Mouse (Mus musculus) c-Kit-positive CD71-positive TER-119-negative erythroid progenitor cells, embryonic 14.5 days (primary cell): ENCODE data around the gene Clcn2.
"Not testable (repeated sequence)": the region's sequence is repeated elsewhere in the genome, so short reads cannot be mapped to it uniquely, and the experiment has no call there.

Experiments used
- DNase-seq: peaks from one replicate; pipeline ENCODE4 v3.0.0-alpha.2; 2013; ENCODE audit warnings: low read depth

Gene Clcn2

DNA sequence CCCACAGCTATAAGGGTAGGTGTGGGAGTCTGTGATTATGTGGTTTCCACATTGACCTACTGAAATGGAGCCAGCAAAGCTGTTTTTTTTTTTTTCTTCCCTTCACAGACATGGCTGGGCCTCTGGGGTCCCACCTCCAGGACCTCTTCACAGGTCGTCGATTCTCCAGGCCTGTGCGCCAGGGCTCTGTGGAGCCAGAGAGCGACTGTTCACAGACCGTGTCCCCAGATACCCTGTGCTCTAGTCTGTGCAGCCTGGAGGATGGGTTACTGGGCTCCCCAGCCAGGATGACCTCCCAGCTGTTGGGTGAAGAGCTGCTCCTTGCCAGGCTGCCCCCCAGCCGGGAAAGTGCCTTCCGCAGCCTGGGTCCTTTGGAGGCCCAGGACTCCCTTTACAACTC, 16.2 kb downstream of the Clcn2 start:
- no peak for DNase-seq

DNA sequence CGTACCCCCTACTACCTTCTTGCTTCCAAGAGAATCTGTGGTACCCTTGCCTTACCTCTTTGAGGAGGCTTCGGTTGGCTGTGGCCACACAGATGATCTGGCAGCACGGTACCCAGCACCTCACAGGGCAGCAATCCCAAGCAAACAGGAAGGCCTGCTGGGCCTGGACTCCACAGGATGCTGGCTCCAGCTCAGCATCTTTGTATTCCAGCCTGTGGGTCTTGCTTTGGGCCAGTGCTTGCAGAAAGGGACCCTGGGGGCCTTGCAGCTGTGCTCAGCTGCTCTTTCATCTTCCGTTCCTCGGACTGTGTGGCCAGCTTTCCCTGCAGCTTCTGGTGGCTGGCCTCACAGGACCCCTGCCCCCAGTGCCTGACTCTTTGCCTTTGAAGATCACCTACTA, 17.5 kb downstream of the Clcn2 start:
- no peak for DNase-seq

DNA sequence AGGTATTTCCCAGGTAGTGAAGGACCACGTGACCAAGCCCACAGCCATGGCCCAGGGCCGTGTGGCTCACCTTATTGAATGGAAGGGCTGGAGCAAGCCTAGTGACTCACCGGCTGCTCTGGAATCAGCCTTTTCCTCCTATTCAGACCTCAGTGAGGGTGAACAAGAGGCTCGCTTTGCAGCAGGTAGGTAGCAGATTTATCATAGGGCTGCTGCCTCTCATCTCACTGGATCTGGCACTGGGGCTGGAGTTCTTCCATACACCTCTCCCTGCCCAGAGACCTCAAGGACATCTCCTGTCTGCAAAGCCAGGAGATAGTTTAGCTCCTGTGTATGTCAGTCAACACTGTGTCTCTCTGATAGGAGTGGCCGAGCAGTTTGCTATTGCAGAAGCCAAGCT, 18.3 kb downstream of the Clcn2 start:
- no peak for DNase-seq

DNA sequence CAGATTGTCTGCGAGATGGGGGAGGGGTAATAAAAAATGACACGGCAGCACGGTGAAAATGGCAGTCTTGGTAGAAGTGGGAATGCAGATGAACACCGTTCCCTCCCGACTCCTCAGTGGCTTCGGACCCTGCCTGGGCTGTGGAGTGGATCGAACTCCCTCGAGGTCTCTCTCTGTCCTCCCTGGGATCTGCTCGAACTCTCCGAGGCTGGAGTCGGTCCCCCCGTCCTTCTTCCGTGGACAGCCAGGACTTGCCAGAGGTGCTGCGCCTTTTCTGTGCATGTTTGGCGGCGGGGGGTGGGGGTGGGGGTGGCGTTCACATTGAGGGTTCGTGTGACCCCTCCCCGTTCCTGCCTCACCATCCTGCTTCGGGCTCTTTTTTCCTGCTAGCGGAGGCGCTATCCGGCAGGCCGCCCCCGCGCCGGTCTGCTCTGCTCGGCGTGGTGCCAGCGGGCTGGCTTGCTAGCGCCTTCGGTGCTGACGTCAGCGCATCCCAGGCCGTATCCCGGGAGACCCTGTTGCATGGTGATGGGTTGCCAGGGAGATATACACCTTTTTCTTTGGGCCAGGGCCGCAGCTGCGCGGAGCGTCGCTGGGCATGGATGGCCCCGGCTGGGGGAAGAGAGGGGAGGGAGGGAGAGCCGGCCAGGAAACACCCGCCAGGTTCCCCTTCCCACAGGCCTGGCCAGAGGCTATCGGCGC, 21.8 kb downstream of the Clcn2 start:
- no peak for DNase-seq

GRCm38 (mm10) chr16:20694781-20695180, 22.8 kb downstream of the Clcn2 start:
- no peak for DNase-seq

DNA sequence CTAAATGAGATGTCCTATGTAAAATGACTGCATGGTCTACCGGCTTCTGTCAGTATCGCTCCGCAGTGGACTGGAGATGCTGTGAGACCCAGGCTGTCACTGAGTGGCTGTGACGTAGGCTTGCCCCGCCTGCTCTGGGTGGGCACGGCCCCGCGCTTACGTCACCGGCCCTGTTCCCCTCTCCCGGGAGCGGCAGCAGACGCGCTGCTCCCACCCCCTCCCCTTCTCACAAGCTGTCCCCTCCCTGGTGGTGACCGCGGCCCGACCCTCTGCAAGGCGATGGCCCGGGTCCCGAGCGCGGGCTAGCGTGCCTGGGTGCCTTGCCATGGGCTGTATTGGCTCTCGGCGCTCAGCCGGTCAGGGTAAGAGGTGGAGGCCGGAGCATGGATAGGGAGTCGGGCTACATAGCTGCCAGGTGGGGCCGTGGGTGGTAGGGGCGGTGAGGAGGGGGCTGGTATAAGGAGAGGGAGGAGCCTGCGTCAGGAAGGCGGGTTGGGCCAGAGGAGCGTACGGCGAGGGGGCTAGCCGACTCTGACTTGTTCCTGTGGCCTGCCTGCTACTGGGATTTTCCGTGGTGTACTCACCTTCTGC, 24.3 kb downstream of the Clcn2 start, which contains the start of gene Fam131a:
Gene Fam131a (plus strand): TSS at position 131 of the 591 bp plus-strand sequence.
- DNase-seq: no peak

- no peak for DNase-seq
Measured at GRCm38 (mm10) chr16:20692241-20692965, 25.1 kb downstream of the Clcn2 start.

GRCm38 (mm10) chr16:20691617-20692016, 25.9 kb downstream of the Clcn2 start:
- no peak for DNase-seq

DNA sequence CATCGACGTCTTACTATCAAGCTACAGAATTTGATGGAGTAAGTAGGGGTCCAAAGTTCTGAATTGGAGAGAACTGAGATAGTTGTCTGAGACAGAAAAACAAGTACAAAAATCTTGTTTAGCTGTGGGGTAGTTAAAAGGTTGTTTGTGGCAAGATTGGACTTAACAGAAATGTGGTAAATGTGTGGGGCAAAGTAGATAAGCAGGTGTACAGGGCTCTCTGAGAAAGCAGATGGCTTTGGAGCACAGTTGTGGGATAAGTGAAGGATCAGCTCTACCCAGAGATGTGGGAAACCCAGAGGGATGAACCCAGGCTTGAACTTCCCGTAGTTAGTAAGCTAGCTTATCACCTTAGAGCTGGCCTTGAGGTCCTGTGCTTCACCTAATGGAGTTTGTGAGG, 26.8 kb downstream of the Clcn2 start:
- DNase-seq: no peak

GRCm38 (mm10) chr16:20677974-20678675, 39.4 kb downstream of the Clcn2 start:
- DNase-seq: no peak

- no peak for DNase-seq
Measured at GRCm38 (mm10) chr16:20677380-20677779, 40.2 kb downstream of the Clcn2 start.

- DNase-seq: no peak
Measured at GRCm38 (mm10) chr16:20676702-20677101, 40.8 kb downstream of the Clcn2 start.

GRCm38 (mm10) chr16:20675213-20675612, 42.3 kb downstream of the Clcn2 start:
- DNase-seq: no peak

DNA sequence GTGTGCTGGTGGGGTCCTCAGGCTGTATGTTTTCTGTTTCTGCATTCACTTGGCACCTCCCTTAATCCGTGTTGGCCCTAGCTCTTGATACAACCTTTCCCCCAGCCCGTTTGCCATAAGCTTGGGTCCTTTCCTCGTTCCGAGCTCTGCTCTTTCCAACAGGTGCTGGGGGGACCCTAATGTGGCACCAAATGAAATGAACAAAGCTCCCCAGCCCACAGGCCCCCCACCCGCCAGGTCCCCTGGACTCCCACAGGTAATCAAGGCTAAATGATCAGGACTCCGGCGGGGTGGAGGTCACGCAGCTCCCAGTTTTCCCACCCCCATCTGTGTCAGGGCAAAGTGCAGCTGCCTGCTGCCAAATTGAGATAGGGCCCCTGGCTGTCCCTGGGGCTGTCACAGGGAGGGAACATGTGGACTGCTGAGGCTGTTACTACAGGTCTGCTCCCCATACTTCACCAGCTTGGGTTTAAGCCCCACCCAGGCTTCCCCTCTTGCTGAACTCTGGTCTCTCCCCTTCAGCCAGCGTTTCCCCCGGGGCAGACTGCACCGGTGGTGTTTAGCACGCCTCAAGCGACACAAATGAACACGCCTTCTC, 43.7 kb downstream of the Clcn2 start:
- no peak for DNase-seq

- no peak for DNase-seq
Measured at GRCm38 (mm10) chr16:20672965-20673705, 44.4 kb downstream of the Clcn2 start.

DNA sequence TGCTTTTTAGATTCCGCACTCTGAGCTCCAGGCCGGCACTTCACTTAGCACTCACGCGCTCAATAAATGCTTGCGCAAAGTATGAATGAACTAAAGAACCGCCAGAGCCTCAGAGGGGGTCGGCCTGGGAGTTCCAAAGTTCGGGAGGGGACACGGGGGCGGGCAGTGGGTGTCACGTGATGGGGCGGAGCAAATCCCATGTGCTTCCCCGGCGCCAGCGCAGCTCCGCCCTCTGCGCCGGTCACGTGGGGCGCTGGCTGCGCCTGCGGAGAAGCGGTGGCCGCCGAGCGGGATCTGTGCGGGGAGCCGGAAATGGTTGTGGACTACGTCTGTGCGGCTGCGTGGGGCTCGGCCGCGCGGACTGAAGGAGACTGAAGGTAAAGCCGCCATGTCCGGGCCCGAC, 45.0 kb downstream of the Clcn2 start:
- peak; percentile 85 for DNase-seq

DNA sequence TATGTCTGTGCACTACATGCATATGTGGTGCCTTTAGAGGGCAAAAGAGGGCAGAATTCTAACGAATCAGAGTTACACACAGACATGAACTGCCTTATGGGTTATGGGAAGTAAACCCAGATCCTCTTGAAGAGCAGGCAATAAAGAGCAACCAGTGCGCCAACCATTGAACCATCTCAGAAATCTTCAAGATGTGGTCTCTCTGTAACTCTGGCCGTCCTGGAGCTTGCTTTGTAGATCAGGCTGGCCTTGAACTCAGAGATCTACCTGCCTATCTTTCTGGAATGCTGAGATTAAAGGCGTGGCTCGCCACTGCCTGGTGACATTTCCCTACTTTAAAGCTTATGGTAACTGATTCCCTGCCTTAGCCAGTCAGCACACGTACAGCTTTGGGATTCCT, 45.7 kb downstream of the Clcn2 start:
- DNase-seq: no peak

DNA sequence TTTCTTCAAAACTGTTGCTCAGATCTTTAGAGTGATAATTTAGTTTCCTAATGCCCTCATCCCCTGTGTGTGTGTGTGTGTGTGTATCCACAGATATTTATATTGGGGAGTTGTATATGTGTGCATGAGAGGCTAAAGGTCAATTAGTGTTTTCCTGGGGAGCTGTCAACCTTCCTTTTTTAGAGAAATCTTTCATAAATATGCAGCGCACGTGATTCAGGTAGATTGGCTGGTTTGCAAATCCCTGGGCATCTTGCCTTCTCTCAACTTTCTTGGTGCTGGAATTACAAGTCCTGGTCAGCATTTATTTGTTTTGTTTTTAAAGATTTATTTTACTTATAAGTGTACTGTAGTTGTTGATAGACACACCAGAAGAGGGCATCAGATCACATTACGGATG, 47.3 kb downstream of the Clcn2 start:
- DNase-seq: no peak

GRCm38 (mm10) chr16:20668013-20668412, 49.5 kb downstream of the Clcn2 start, which contains the start of gene Eif4g1:
TSS of gene Eif4g1 (plus strand) at chr16:20668313.
- DNase-seq: not testable (repeated sequence)

DNA sequence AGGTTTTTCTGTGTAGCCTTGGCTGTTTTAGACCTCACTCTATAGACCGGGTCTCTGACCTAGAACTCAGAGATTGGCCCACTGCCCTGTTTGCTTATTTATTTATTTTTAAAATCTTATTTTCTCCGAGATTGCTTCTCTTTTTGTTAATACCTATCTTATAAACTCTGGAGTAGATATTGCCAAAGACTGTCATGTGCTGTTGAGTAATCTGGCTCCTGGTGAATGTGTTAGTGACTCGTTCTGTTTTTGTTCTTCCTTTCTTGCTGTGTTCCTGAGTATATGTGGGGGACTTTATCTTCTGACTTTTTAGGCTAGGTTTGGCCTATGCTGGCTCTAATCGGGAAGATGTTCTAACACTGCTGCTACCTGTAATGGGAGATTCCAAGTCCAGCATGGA, 59.9 kb downstream of the Clcn2 start:
- no peak for DNase-seq

DNA sequence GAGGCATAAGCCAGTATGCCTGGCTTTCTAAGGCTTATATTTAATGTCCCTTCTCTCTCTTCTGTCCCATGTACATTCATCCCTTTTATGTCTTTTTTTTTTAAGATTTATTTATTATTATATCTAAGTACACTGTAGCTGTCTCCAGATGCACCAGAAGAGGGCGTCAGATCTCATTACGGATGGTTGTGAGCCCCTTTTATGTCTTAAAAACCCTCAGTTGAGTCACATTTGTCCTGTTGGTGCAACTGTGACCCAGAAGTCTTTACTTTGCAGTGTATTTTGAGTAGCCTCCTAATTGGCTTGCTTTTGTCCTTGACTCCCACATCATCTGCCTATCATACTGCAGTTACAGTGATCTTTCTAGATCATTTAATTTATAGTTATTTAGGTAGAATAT, 64.2 kb downstream of the Clcn2 start:
- DNase-seq: no peak
